Mouse (Mus musculus): Measurements from ENCODE around the gene Gtf2f2. TPM values are rescaled to one million over a fixed set of nuclear protein-coding genes. Genes with fewer than 3 reads are reported as not detected.

Gtf2f2 gene
- polyA plus RNA-seq, 1 experiment, result 24.3 TPM

DNA sequence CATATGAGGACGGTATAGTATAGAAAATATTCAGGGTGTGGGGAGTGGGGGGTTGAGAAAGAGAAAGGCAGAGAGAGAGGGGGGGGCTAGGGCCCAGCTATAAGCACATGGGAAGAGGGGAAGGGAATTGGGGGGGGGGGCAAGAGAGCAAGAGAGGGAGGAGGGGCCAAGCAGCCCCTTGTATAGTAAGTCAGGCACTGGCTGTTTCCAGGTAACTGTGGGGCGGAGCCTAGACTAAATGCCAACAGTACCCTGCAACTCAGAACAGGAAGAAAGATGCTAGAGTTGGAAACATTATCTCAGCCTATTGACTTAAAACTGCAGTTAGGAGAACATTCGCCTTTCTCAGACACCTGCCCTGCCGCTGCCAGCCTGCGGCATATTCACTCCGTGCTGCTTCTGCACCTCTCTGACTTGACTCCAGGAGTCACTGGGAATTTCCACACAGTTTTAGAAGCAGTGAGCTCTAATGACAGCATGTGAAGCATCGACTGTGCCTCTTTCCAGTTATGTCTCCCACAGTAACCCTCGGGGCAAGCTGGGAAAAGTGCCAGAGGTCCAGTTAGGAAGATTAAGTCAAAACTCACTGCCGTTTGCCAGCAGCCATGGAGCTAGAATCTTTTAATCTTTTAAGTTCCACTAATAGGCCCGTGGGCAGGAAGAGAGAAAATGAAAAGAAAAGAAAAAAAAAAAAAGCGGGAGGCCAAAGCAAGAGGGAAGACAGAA is 20.6 kb upstream of the Gtf2f2 start:
- peak overlapping the region; percentile 52 for H3K4me2 ChIP-seq (ENCODE audit: low read depth)
- no peak for TF ChIP-seq TCF12 (IDR thresholded peaks at IDR 0.05; ENCODE audit: insufficient read depth, poor library complexity, severe bottlenecking)
- no peak for TF ChIP-seq POLR2AphosphoS2 (IDR thresholded peaks at IDR 0.05; ENCODE audit: insufficient read length, low read depth)
- no peak for TF ChIP-seq MYOD1 (IDR thresholded peaks at IDR 0.05; ENCODE audit: control insufficient read depth in 1 of 3, insufficient read length in 2 of 3, low read depth in 2 of 3)
- TF ChIP-seq POLR2A (IDR thresholded peaks at IDR 0.05; ENCODE audit: insufficient read length, low read depth), result no peak
- TF ChIP-seq CEBPB (IDR thresholded peaks at IDR 0.05; ENCODE audit: insufficient read depth, poor library complexity, severe bottlenecking), result no peak
- no peak for TF ChIP-seq TCF3 (IDR thresholded peaks at IDR 0.05; ENCODE audit: insufficient read length, low read depth)
- TF ChIP-seq MAX (IDR thresholded peaks at IDR 0.05; ENCODE audit: low read depth), result no peak
- no peak overlapping the region for H3K4me3 ChIP-seq
- no peak overlapping the region for H3ac ChIP-seq (ENCODE audit: control insufficient read depth, insufficient read length)
- H3K79me2 ChIP-seq (ENCODE audit: control insufficient read depth, insufficient read depth), result no peaks in the 10 kb centered on the region
- H3K36me3 ChIP-seq (ENCODE audit: control insufficient read depth, insufficient read depth), result no peaks in the 10 kb centered on the region
- peaks cover 2% of the 10 kb centered on the region for H3K27me3 ChIP-seq (ENCODE audit: control insufficient read depth, insufficient read depth, insufficient read length)

DNA sequence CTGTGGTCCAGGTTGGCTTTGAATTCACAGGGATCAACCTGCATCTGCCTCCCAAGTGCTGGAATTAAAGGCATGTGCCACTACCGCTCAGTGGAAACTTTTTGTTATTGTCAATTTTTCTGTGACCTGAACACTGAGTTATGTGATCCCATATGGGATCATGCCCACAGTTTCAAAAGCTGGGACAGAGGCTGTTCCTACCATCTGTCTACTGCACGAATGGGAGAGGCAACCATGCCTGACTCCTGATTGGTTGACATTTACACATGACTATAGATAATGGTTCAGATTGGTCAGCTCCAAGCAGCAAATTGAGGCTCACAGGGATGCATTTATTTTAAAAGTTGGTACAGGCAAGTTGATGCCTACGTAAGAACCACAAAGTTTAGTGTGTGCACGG is 14.0 kb upstream of the Gtf2f2 start:
- no peak overlapping the region for H3K4me3 ChIP-seq
- H3ac ChIP-seq (ENCODE audit: control insufficient read depth, insufficient read length), result no peak overlapping the region
- peaks cover 6% of the 10 kb centered on the region for H3K27me3 ChIP-seq (ENCODE audit: control insufficient read depth, insufficient read depth, insufficient read length)
- no peaks in the 10 kb centered on the region for H3K36me3 ChIP-seq (ENCODE audit: control insufficient read depth, insufficient read depth)
- H3K79me2 ChIP-seq (ENCODE audit: control insufficient read depth, insufficient read depth), result no peaks in the 10 kb centered on the region
- TF ChIP-seq REST (IDR thresholded peaks at IDR 0.05; ENCODE audit: insufficient read depth, insufficient read length) (no peak), CEBPB (IDR thresholded peaks at IDR 0.05; ENCODE audit: insufficient read depth, poor library complexity, severe bottlenecking) (no peak), E2F4 (IDR thresholded peaks at IDR 0.05; ENCODE audit: insufficient read depth) (no peak), USF1 (IDR thresholded peaks at IDR 0.05; ENCODE audit: low read depth) (no peak), TCF3 (IDR thresholded peaks at IDR 0.05; ENCODE audit: insufficient read length, low read depth) (no peak), MYOD1 (IDR thresholded peaks at IDR 0.05; ENCODE audit: control insufficient read depth in 1 of 3, insufficient read length in 2 of 3, low read depth in 2 of 3) (no peak), POLR2AphosphoS2 (IDR thresholded peaks at IDR 0.05; ENCODE audit: insufficient read length, low read depth) (no peak), MAX (IDR thresholded peaks at IDR 0.05; ENCODE audit: low read depth) (no peak), TCF12 (IDR thresholded peaks at IDR 0.05; ENCODE audit: insufficient read depth, poor library complexity, severe bottlenecking) (no peak), SRF (IDR thresholded peaks at IDR 0.05; ENCODE audit: control insufficient read depth, insufficient read length, low read depth) (no peak), MYOG (IDR thresholded peaks at IDR 0.05; ENCODE audit: control insufficient read depth in 1 of 3, insufficient read depth in 1 of 3, insufficient read length in 2 of 3, low read depth in 2 of 3) (no peak), POLR2A (IDR thresholded peaks at IDR 0.05; ENCODE audit: insufficient read length, low read depth) (no peak)
- no peak overlapping the region for H3K4me2 ChIP-seq (ENCODE audit: low read depth)

DNA sequence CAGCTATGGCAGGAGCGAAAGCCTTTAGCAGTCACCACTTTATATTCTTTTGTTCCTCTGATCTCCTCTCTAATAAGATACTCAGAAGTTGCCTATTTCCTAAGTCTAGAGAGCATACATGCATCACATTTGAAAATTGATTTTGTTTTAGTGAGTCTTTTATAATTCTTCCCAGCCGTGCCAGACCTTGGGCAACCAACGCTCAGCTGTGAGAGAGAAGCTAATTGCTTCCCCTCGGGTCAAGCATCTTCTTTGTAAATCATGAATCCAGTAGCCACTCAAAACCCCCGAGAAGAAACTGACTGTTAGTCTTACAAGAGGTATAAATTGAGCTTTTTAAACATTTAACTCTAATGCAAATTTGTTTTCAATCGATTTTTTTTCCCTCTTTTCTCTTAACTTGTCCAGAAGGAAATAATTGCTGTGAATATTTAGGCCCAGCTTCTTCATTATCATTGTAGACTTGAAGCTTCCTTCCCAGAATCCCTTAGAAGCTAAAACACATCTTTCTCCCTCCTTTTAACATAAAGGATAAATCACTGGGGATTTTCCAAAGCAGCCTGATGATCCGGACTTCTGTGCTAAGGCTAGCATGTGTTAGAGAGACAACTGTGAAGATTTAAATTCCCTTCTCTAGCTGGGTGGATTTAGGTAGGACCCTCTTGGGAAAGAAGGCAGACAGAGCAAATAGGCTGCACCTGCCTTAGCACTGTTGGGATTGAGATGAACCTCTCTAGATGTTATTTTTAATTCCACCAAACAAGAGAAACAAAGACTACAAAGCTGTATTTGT is 10.5 kb upstream of the Gtf2f2 start:
- TF ChIP-seq MYOD1 (IDR thresholded peaks at IDR 0.05; ENCODE audit: control insufficient read depth in 1 of 3, insufficient read length in 2 of 3, low read depth in 2 of 3) (no peak), MYOG (IDR thresholded peaks at IDR 0.05; ENCODE audit: control insufficient read depth in 1 of 3, insufficient read depth in 1 of 3, insufficient read length in 2 of 3, low read depth in 2 of 3) (no peak), POLR2AphosphoS2 (IDR thresholded peaks at IDR 0.05; ENCODE audit: insufficient read length, low read depth) (no peak), REST (IDR thresholded peaks at IDR 0.05; ENCODE audit: insufficient read depth, insufficient read length) (no peak), CEBPB (IDR thresholded peaks at IDR 0.05; ENCODE audit: insufficient read depth, poor library complexity, severe bottlenecking) (no peak), E2F4 (IDR thresholded peaks at IDR 0.05; ENCODE audit: insufficient read depth) (no peak), POLR2A (IDR thresholded peaks at IDR 0.05; ENCODE audit: insufficient read length, low read depth) (no peak), MAX (IDR thresholded peaks at IDR 0.05; ENCODE audit: low read depth) (no peak), TCF12 (IDR thresholded peaks at IDR 0.05; ENCODE audit: insufficient read depth, poor library complexity, severe bottlenecking) (no peak), SRF (IDR thresholded peaks at IDR 0.05; ENCODE audit: control insufficient read depth, insufficient read length, low read depth) (no peak), USF1 (IDR thresholded peaks at IDR 0.05; ENCODE audit: low read depth) (no peak), TCF3 (IDR thresholded peaks at IDR 0.05; ENCODE audit: insufficient read length, low read depth) (no peak)
- Histone ChIP-seq H3K27me3 (ENCODE audit: control insufficient read depth, insufficient read depth, insufficient read length) (peaks cover 7% of the 10 kb centered on the region), H3K4me2 (ENCODE audit: low read depth) (no peak overlapping the region), H3K36me3 (ENCODE audit: control insufficient read depth, insufficient read depth) (no peaks in the 10 kb centered on the region), H3K4me3 (no peak overlapping the region), H3K79me2 (ENCODE audit: control insufficient read depth, insufficient read depth) (no peaks in the 10 kb centered on the region), H3ac (ENCODE audit: control insufficient read depth, insufficient read length) (no peak overlapping the region)

DNA sequence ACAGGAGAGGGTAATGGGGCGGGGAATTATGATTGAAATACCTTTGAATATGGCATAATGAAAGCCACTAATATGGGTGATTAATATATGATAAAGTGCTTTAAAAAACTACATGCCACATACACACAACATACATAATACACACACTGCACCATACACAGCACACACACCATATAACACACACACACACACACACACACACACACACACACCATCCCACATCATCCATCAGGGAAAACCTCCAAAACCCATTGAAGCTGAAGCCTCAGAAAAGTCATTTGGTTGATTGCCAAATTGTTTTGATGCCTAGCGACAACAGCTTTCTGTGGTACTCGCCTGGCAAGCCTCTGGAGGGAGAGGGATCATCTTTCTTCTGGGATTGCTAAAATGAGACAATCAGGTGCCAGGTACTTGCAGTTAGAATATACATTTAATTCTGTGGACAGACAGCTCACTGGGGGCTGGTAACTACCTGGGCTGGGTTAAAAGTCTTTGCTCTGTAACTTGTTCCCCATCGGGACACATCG is 9.7 kb upstream of the Gtf2f2 start:
- Histone ChIP-seq H3K36me3 (ENCODE audit: control insufficient read depth, insufficient read depth) (no peaks in the 10 kb centered on the region), H3K27me3 (ENCODE audit: control insufficient read depth, insufficient read depth, insufficient read length) (peaks cover 5% of the 10 kb centered on the region), H3ac (ENCODE audit: control insufficient read depth, insufficient read length) (no peak overlapping the region), H3K4me3 (no peak overlapping the region), H3K79me2 (ENCODE audit: control insufficient read depth, insufficient read depth) (no peaks in the 10 kb centered on the region), H3K4me2 (ENCODE audit: low read depth) (no peak overlapping the region)
- TF ChIP-seq MYOG (IDR thresholded peaks at IDR 0.05; ENCODE audit: control insufficient read depth in 1 of 3, insufficient read depth in 1 of 3, insufficient read length in 2 of 3, low read depth in 2 of 3) (no peak), USF1 (IDR thresholded peaks at IDR 0.05; ENCODE audit: low read depth) (no peak), TCF12 (IDR thresholded peaks at IDR 0.05; ENCODE audit: insufficient read depth, poor library complexity, severe bottlenecking) (no peak), SRF (IDR thresholded peaks at IDR 0.05; ENCODE audit: control insufficient read depth, insufficient read length, low read depth) (no peak), MAX (IDR thresholded peaks at IDR 0.05; ENCODE audit: low read depth) (no peak)
